Mouse (Mus musculus): ENCODE measurements at regions not wholly inside any gene's neighbourhood (a gene's known extent, or its start where the extent isn't known, plus 50 kb on each side); places are given as distances from the start of the nearest gene placed in this dataset.
"Not testable (repeated sequence)": the region's sequence is repeated elsewhere in the genome, so short reads cannot be mapped to it uniquely, and the experiment has no call there.

GRCm38 (mm10) chr11:14136142-14136541, 462.9 kb upstream of the Pom121l12 start:
- no peak for DNase-seq
- intact Hi-C loops (cut with DNase I), result no loop called here

- DNase-seq; intact Hi-C loops (cut with DNase I): not testable (repeated sequence)
These were observed 456.7 kb upstream of the Pom121l12 start for GRCm38 (mm10) chr11:14142376-14142775.

- DNase-seq, result no peak
- intact Hi-C loops (cut with DNase I), result no loop called here
These were observed 451.4 kb upstream of the Pom121l12 start for GRCm38 (mm10) chr11:14147639-14148038.

DNA sequence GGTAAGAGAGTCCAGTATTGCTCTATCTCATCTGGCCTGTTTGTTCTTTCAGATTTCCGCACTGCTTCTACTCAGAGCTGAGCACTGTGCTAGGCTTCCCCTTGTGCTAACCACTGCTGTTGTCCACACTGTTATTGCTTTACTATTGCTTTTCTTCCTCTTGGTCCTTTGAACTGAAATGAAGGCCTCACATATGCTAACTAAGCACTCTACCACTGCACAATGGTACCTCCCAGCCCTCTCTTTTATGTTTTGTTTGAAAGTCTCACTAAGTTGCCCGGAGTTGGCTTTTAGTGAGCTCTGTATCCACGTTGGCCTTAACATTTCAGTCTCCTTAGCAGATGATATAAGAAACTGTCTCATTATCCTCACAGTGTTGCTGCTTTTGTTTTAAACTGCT, 439.7 kb upstream of the Pom121l12 start:
- intact Hi-C loops (cut with DNase I), result no loop called here

DNA sequence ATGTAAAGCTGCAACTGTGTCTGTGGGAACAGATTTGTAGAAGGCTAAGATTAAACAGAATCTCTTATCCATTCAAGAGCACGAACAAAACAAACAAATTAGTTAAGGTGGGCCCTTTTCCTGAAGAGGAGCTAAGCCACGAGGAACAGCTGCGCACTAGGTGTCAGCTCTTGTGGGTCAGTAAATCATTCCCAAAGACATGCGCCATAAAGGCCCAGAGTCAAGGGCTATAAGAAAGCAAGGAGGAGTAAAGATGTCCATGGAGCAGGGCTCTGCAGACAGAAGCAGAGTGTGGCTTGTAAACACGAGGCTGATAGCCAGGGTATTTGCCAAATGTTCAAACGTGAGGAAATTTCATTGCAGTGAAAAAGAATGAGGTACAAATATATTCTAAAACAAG, 429.6 kb upstream of the Pom121l12 start:
- no peak for DNase-seq
- intact Hi-C loops (cut with DNase I), result loop anchor here (1.0 kb wide), 1 partner anchor 12 kb away; no protein-coding TSS in a partner anchor

More for the DNA sequence above, 439.7 kb upstream of the Pom121l12 start:
- no peak for DNase-seq

- no peak for DNase-seq
- intact Hi-C loops (cut with DNase I), result no loop called here
These were observed 424.5 kb upstream of the Pom121l12 start for GRCm38 (mm10) chr11:14174594-14174993.

DNA sequence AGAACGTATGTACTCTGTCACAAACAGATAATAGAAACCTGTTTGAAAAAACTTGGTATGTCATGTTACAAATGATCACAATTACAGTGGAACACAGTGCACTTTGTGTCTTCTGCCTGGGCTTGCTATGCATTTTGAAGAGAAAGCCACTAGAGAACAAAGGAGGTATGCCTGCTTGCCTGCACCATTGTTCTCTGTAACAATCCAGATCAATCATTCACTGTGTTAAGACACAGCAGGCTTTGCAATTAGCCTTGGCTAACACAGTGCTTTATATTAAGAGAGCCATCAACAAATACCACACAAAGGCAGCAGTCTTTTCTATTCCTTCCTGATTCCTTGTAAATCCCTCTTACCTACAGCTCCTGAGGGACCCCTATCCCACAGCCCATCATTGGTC, 417.1 kb upstream of the Pom121l12 start:
- DNase-seq, result no peak
- intact Hi-C loops (cut with DNase I), result no loop called here

DNA sequence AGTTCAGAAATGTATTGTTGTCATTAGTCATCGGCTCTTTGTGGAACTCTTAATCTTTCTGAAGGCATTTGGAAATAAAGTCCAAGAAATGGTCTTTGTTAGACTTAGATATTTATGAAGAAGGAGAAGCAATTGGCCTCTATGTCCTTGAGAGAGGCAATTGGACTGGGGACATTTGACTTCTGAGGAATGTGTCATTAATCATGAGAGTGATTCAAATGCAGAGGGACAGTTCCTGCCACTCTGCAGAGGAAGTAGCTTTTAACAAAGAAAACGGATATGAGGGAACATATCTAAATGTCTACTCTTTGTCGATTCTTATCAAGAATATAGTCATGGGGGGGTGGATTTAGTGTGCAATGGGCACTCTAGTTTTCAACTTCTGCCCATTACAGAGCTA, 416.6 kb upstream of the Pom121l12 start:
- intact Hi-C loops (cut with DNase I), result no loop called here
- no peak for DNase-seq

DNA sequence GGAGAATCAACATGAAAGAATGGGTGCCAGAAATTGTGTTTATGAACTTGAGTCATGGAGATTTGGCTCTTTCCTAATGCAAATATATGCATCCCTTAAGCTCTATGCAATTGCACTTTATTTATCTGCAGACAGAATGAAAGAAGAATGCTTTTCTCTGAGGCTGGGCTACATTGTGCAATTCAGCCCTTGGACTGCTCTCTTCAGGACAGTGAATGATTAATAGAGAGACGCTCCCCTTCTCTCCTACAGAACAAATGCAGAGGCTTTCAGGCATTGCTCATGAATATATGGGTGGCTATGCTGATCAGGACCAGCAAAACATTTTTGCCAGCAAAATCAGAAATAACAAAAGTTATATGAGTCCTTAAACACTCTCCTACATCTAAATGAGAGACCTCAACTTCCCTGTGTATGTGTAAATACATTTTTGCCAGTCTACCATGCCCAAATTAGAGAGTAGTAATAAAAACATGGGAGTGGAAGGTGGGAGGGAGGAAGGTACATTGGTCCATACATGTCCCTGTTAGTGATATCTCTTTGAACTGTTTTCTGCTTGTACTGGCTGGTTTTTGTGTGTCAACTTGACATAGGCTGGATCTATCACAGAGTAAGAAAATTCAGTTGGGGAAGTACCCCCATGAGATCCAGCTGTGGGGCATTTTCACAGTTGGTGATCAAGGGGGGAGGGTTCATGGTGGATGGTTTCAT, 415.7 kb upstream of the Pom121l12 start:
- DNase-seq, result no peak
- intact Hi-C loops (cut with DNase I), result no loop called here

DNA sequence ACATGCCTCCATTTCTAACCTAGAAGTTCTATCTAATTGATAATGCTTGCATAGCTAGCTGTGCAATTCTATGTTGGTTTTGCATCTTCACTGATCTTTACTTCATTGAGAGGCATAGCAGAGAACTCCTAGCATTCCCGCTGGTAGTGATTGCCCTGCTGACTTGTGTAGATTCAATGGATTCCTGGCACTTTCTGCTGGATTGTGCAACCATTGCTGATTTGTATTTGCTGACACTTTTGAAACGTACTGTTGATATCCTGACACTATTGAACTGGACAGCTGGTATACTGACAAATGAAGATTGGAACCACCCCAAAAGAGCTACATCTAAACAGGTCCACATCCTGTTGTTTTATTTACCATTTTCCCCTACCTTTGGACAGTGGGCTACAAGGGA, 404.0 kb upstream of the Pom121l12 start:
- DNase-seq, result no peak
- intact Hi-C loops (cut with DNase I), result no loop called here
